Mouse (Mus musculus): ENCODE results near the gene Amph.

DNA sequence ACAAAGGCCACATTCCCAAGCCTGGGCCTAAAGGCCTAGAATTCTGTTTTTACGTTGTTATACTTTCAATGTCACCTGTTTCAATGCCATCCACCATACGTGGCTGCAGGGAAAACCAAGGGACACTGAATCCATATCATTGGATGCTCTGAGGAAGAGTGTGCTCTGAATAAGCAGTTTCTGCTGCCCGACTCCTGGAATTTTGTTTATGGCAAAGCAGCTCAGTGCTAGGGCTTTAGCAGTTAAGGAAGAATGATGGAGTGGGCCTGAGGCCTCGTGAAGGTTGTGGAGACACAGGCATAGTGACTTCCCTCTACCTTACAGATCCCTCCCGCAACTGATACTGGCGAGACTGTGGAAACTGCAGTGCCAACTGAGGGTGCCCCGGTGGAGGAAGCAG is 189.2 kb downstream of the Amph start:
- TF ChIP-seq CTCF (IDR thresholded peaks at IDR 0.05; ENCODE audit: low read depth, low read length) = no peak
- TF ChIP-seq POLR2A (IDR thresholded peaks at IDR 0.05; ENCODE audit: extremely low read depth, insufficient read depth, low read length) = no peak
